Mouse (Mus musculus): ENCODE measurements around the gene Rrm1. TPM values are rescaled to one million over a fixed set of nuclear protein-coding genes. Genes with fewer than 3 reads are reported as not detected.
A peak's percentile ranks its signal among the peaks of the same experiment; 100 is the strongest.

Rrm1 gene
- polyA plus RNA-seq, 1 experiment from 2014 or later = 35.7 TPM

DNA sequence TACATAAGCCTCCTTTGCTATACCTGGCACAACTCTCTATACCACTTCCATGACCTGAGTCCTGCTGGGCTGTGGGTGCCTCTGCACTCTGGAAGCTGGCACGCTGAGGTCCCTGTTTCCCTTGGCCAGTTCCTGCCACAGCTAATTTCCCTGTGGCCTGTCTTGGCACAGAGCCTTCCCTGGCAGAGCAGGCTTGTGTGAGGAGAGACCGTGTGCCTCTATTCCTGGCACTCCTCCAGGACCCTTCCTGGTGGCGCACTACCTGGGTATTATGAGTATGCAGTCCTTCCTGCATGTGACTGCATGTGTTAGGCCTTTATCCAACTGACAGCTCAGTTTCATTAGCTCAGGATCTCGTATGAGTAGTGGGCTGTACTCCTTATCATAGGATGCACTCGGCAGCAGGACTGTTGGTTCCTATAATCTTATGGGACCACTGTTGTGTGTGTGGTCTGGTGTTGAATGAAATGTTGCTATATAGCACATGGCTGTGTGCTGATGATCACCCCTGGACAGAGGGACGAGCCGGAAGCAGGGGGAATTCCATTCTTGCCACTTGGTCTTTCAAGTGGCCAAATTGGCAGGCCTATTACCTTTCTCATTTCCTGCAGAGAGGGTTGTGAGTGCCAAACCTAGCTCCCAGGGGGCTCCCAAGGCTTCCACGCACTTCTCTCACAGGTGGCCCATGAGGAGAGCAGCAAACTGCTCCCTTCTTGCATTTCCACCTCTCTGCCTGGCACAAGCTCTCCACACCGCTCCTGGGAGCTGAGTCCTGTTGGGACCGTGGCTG, 75.0 kb downstream of the Rrm1 start:
- Histone ChIP-seq H3K36me3 (ENCODE audit: control insufficient read depth, insufficient read depth, low read length) (no peaks in the 10 kb centered on the region), H3K27me3 (ENCODE audit: control insufficient read depth, insufficient read depth, low read length) (no peaks in the 10 kb centered on the region), H3K9ac (ENCODE audit: low read length) (no peak overlapping the region), H3K4me3 (ENCODE audit: low read depth, low read length) (no peak overlapping the region), H3K4me1 (replicated peaks; ENCODE audit: control insufficient read depth, insufficient read depth) (no peaks in the 10 kb centered on the region), H3K9me3 (ENCODE audit: control insufficient read depth, low read length) (no peaks in the 10 kb centered on the region), H3K4me2 (replicated peaks; ENCODE audit: low read depth) (no peak overlapping the region), H3K27ac (replicated peaks) (no peak overlapping the region)
- ATAC-seq (ENCODE audit: low FRiP score, low TSS enrichment) (no peak), DNase-seq (ENCODE audit: low spot score) (peak; percentile 23)
- 59% methylated on average over 10 of the region's 10 CpGs for WGBS
- TF ChIP-seq CTCF (IDR thresholded peaks at IDR 0.05; ENCODE audit: low read depth) (no peak), EP300 (optimal IDR thresholded peaks at IDR 0.05) (no peak)

DNA sequence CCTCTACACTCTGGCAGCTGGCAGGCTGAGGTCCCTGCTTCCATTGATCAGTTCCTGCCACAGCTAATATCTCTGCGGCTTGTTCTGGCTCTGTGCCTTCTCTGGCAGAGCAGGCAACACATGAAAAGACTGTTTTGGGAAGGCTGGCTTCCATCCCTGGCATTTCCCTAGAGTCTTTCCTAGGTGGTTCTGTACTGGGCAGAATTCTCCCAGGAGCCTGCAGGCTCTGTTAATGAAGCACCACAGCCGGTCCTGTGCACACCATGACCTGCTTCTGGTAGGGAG, 75.5 kb downstream of the Rrm1 start:
- TF ChIP-seq CTCF (IDR thresholded peaks at IDR 0.05; ENCODE audit: low read depth) (no peak), EP300 (optimal IDR thresholded peaks at IDR 0.05) (no peak)
- Histone ChIP-seq H3K4me2 (replicated peaks; ENCODE audit: low read depth) (no peak overlapping the region), H3K9ac (ENCODE audit: low read length) (no peak overlapping the region), H3K27ac (replicated peaks) (no peak overlapping the region), H3K4me1 (replicated peaks; ENCODE audit: control insufficient read depth, insufficient read depth) (no peaks in the 10 kb centered on the region), H3K4me3 (ENCODE audit: low read depth, low read length) (no peak overlapping the region), H3K36me3 (ENCODE audit: control insufficient read depth, insufficient read depth, low read length) (no peaks in the 10 kb centered on the region), H3K27me3 (ENCODE audit: control insufficient read depth, insufficient read depth, low read length) (no peaks in the 10 kb centered on the region), H3K9me3 (ENCODE audit: control insufficient read depth, low read length) (no peaks in the 10 kb centered on the region)
- no peak for DNase-seq (ENCODE audit: low spot score)
- WGBS = 70% methylated on average over 2 of the region's 2 CpGs
- no peak for ATAC-seq (ENCODE audit: low FRiP score, low TSS enrichment)

Other genes with a start within 250 kb of the Rrm1 start
- gene Nup98, start 231.5 kb upstream of the Rrm1 start, polyA plus RNA-seq (2015; fragmentation: Nextera tagmentation; extraction: Ambion mirVana) = 12.1 and 12.3 TPM in 2 replicates
- gene Pgap2, start 231.5 kb upstream of the Rrm1 start, polyA plus RNA-seq (2015; fragmentation: Nextera tagmentation; extraction: Ambion mirVana) = 88.2 and 89.6 TPM in 2 replicates
- gene Rhog, start 185.6 kb upstream of the Rrm1 start, polyA plus RNA-seq (2015; fragmentation: Nextera tagmentation; extraction: Ambion mirVana) = 52.1 and 53.1 TPM in 2 replicates
- 26.4 and 29.5 TPM in 2 replicates for gene Stim1, start 173.9 kb upstream of the Rrm1 start, polyA plus RNA-seq (2015; fragmentation: Nextera tagmentation; extraction: Ambion mirVana)
- not detected in 2 replicates for gene Olfr543, start 40.0 kb downstream of the Rrm1 start, polyA plus RNA-seq (2015; fragmentation: Nextera tagmentation; extraction: Ambion mirVana)
- 0.04 TPM in 1 of 2 replicates, not detected in the other for gene Olfr544, start 46.6 kb downstream of the Rrm1 start, polyA plus RNA-seq (2015; fragmentation: Nextera tagmentation; extraction: Ambion mirVana)
- gene Olfr545, start 57.9 kb downstream of the Rrm1 start, polyA plus RNA-seq (2015; fragmentation: Nextera tagmentation; extraction: Ambion mirVana) = 0.04 TPM in 1 of 2 replicates, not detected in the other
- not detected in 2 replicates for gene Olfr547, start 93.1 kb downstream of the Rrm1 start, polyA plus RNA-seq (2015; fragmentation: Nextera tagmentation; extraction: Ambion mirVana)
- not detected in 2 replicates for gene Olfr548-ps1, start 99.2 kb downstream of the Rrm1 start, polyA plus RNA-seq (2015; fragmentation: Nextera tagmentation; extraction: Ambion mirVana)
- not detected in 2 replicates for gene Olfr549, start 108.2 kb downstream of the Rrm1 start, polyA plus RNA-seq (2015; fragmentation: Nextera tagmentation; extraction: Ambion mirVana)
- gene Trim21, start 123.8 kb downstream of the Rrm1 start, polyA plus RNA-seq (2015; fragmentation: Nextera tagmentation; extraction: Ambion mirVana) = 0.63 and 0.68 TPM in 2 replicates
- gene Olfr550, start 129.7 kb downstream of the Rrm1 start, polyA plus RNA-seq (2015; fragmentation: Nextera tagmentation; extraction: Ambion mirVana) = not detected in 2 replicates
- 0.01 TPM in 1 of 2 replicates, not detected in the other for gene Olfr551, start 150.2 kb downstream of the Rrm1 start, polyA plus RNA-seq (2015; fragmentation: Nextera tagmentation; extraction: Ambion mirVana)
- not detected in 2 replicates for gene Olfr552, start 156.1 kb downstream of the Rrm1 start, polyA plus RNA-seq (2015; fragmentation: Nextera tagmentation; extraction: Ambion mirVana)
- not detected in 2 replicates for gene Olfr553, start 176.5 kb downstream of the Rrm1 start, polyA plus RNA-seq (2015; fragmentation: Nextera tagmentation; extraction: Ambion mirVana)
- gene Olfr554, start 196.7 kb downstream of the Rrm1 start, polyA plus RNA-seq (2015; fragmentation: Nextera tagmentation; extraction: Ambion mirVana) = not detected in 2 replicates
- gene Olfr555, start 217.1 kb downstream of the Rrm1 start, polyA plus RNA-seq (2015; fragmentation: Nextera tagmentation; extraction: Ambion mirVana) = not detected in 2 replicates
- not detected in 2 replicates for gene Olfr556, start 223.2 kb downstream of the Rrm1 start, polyA plus RNA-seq (2015; fragmentation: Nextera tagmentation; extraction: Ambion mirVana)
- gene Trim68, start 245.6 kb downstream of the Rrm1 start, polyA plus RNA-seq (2015; fragmentation: Nextera tagmentation; extraction: Ambion mirVana) = 9.6 and 9.7 TPM in 2 replicates